Mouse (Mus musculus) lung, embryonic 16.5 days (tissue): Measurements from ENCODE around the gene Cldn6. TPM values are rescaled to one million over a fixed set of nuclear protein-coding genes. Genes with fewer than 3 reads are reported as not detected.

Experiments
- ATAC-seq: fragments of 200-750 bp; cut with Nextera tagmentation; 2 replicates; pipeline ENCODE4 v1.8.0; 2017; ENCODE audit warnings: low read depth, mild to moderate bottlenecking, moderate library complexity
- H3K27ac ChIP-seq: fragments of 300-500 bp; sonication (generic); 2 replicates; pipeline ENCODE4 v1.5.1; 2014; ENCODE audit warnings: mild to moderate bottlenecking, control low read depth, low read length
- H3K27me3 ChIP-seq: fragments of 300-500 bp; sonication (generic); 2 replicates; pipeline ENCODE4 v1.6.1; 2014; ENCODE audit warnings: low read depth, low read length, mixed read lengths; ENCODE audit not compliant: control insufficient read depth, insufficient read depth
- H3K36me3 ChIP-seq: fragments of 300-500 bp; sonication (generic); 2 replicates; pipeline ENCODE4 v1.6.1; 2014; ENCODE audit warnings: low read length; ENCODE audit not compliant: control insufficient read depth, insufficient read depth
- H3K4me1 ChIP-seq: fragments of 300-500 bp; sonication (generic); replicated peaks from 2 replicates; pipeline ENCODE4 v1.6.1; 2014; ENCODE audit warnings: low read length, mixed read lengths; ENCODE audit not compliant: control insufficient read depth, insufficient read depth
- H3K4me2 ChIP-seq: fragments of 300-500 bp; sonication (generic); 2 replicates; pipeline ENCODE4 v1.6.1; 2014; ENCODE audit warnings: low read depth, low read length, control low read depth
- H3K4me3 ChIP-seq: fragments of 300-500 bp; sonication (generic); 2 replicates; pipeline ENCODE4 v1.5.1; 2014; ENCODE audit warnings: mild to moderate bottlenecking, low read length, control low read depth
- H3K9ac ChIP-seq: fragments of 300-500 bp; sonication (generic); 2 replicates; pipeline ENCODE4 v1.6.1; 2014; ENCODE audit warnings: low read length, control low read depth
- H3K9me3 ChIP-seq: fragments of 300-500 bp; sonication (generic); 2 replicates; pipeline ENCODE4 v1.6.1; 2016; ENCODE audit warnings: low read length; ENCODE audit not compliant: control insufficient read depth
- WGBS: fragments of 180-500 bp; shearing (Covaris S2); extraction: QIAGEN DNeasy Blood & Tissue Kit; methylation state at CpG from one replicate; pipeline ENCODE4 v1.1.7; 2014; 5-methylcytosine and 5-hydroxymethylcytosine counted together
- polyA plus RNA-seq: library from polyadenylated mRNA; unstranded; fragments of >200 nt; fragmentation: Nextera tagmentation; extraction: Ambion mirVana; gene quantifications from 2 replicates; pipeline ENCODE4 v1.2.1, GENCODE M21; 2015

Gene Cldn6
- polyA plus RNA-seq, 1 experiment from 2014 or later: 206 TPM

DNA sequence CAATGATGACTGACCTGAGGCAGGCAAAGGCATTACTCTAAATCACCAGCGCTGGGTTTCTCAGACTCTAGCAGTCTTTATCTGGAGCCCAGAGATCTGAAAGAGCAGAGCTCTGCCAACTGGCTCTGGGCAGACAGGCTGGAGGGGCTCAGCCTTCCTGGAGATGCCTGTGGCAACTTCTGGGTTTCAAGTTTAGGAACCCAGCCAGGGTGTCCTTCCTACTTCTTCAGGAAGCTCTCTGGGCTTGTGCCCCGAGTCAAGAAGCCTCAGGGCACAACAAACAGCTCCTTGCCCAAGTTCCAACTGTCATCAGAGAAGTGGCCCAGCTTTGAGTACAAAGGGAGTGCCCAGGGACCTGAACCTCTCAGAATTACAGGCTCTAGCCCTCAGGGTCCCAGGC lies 24.6 kb upstream of the Cldn6 start:
- Histone ChIP-seq H3K36me3 (no peaks in the 10 kb centered on the region), H3K9me3 (no peaks in the 10 kb centered on the region), H3K27me3 (no peaks in the 10 kb centered on the region), H3K4me3 (no peak overlapping the region), H3K4me1 (no peaks in the 10 kb centered on the region), H3K4me2 (no peak overlapping the region), H3K9ac (no peak overlapping the region), H3K27ac (no peak overlapping the region)
- 45% methylated on average over 2 of the region's 2 CpGs for WGBS
- ATAC-seq: no peak

DNA sequence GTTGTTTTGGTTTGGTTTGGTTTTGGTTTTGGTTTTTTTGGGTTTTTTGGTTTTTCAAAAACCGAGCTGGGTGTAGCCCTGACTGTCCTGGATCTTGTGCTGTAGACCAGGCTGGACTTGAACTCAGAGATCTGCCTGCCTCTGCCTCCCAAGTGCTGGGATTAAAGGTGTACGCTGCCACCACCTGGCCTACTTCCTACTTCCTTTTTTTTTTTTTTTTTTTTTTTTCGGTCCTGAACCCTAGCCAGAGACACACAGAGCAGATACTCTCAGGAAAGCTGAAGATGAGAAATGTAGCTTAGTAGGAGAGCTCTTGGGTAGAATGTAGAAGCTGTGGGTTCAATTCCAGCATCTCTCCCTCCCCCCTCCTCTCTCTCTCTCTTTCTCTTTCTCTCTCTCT lies 20.6 kb upstream of the Cldn6 start:
- peaks cover 11% of the 10 kb centered on the region for H3K27me3 ChIP-seq
- no peak for ATAC-seq
- H3K4me2 ChIP-seq: no peak overlapping the region
- H3K27ac ChIP-seq: no peak overlapping the region
- no peak overlapping the region for H3K4me3 ChIP-seq
- no peaks in the 10 kb centered on the region for H3K4me1 ChIP-seq
- 76% methylated on average over 3 of the region's 3 CpGs for WGBS
- H3K36me3 ChIP-seq: no peaks in the 10 kb centered on the region
- no peak overlapping the region for H3K9ac ChIP-seq
- H3K9me3 ChIP-seq: no peaks in the 10 kb centered on the region

DNA sequence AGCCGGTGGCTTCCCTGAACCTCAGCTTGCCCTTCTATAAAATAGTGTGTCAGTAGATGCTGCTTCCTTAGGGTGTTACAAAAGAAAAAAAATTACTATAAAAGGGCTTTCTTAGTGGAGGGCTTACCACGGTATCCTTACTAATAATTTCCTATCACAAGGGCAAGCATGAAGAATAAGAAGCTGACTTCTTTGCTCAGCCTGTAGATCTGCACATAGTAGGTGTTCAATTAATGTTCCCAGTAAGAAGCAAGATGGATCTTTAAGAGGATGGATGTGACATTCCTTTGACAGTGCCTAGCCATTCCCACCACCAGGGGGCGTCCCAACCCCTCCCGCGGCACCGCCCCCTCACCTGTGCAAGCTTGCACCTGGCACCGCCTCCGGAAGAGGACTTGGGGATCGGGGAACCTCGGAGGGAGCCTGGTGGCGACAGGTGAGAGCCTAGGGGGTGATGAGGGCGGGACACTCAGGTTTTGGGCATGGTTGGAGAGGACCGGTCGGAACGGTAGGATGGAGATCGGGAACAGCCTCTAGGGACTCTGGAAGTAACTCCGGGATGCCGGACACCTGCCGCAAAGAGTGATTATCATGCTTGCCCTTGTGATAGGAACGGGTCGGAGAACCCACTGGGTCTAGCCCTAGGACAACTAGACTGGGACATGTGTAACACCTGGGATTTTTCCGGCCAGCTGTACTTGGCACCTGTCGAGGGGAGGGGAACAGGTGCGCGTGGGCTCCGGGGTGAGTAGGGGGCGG lies 18.8 kb upstream of the Cldn6 start, which contains the start of gene Bicdl2:
Gene Bicdl2, plus strand, starts transcription at position 390 of the 759 bp plus-strand sequence.
- H3K4me2 ChIP-seq: peak within 1 kb of the TSS; percentile 59
- no peaks in the 10 kb centered on the region for H3K9me3 ChIP-seq
- H3K4me1 ChIP-seq: peaks cover 2% of the 10 kb centered on the region; the same call in 1 of the 2 replicates
- H3K4me3 ChIP-seq: peak within 1 kb of the TSS; percentile 47
- H3K36me3 ChIP-seq: no peaks in the 10 kb centered on the region
- H3K27ac ChIP-seq: peak within 1 kb of the TSS; percentile 26; the same call in 1 of the 2 replicates
- peak; percentile 66 for ATAC-seq
- H3K27me3 ChIP-seq: peaks cover 11% of the 10 kb centered on the region
- 5% methylated on average over 27 of the region's 27 CpGs for WGBS
- peak within 1 kb of the TSS; percentile 51 for H3K9ac ChIP-seq

DNA sequence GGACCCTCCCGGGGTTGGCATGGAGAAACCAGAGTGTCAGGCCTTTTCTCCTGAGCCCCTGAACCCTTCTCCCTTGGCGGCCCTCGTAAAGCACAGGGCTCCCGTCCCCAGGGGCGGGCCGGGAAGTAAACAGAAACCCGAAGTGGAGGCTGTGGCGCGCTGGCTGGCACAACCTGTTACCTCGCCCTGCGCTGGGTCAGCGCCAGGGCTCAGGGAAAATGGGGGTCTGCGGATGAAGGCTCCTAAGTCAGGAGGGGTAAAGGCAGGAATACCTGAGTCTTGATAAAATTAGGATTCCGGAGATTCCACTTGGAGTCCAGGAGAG lies 18.2 kb upstream of the Cldn6 start:
- Histone ChIP-seq H3K27ac (0 out of 2 replicates have a peak overlapping the region, but pooled peaks have one; percentile 26), H3K9me3 (no peaks in the 10 kb centered on the region), H3K27me3 (peaks cover 11% of the 10 kb centered on the region), H3K36me3 (no peaks in the 10 kb centered on the region), H3K4me3 (peak overlapping the region; percentile 47), H3K4me1 (peaks cover 2% of the 10 kb centered on the region; the same call in 1 of the 2 replicates), H3K9ac (peak overlapping the region; percentile 51), H3K4me2 (peak overlapping the region; percentile 59)
- 1% methylated on average over 14 of the region's 14 CpGs for WGBS
- ATAC-seq: peak; percentile 58

DNA sequence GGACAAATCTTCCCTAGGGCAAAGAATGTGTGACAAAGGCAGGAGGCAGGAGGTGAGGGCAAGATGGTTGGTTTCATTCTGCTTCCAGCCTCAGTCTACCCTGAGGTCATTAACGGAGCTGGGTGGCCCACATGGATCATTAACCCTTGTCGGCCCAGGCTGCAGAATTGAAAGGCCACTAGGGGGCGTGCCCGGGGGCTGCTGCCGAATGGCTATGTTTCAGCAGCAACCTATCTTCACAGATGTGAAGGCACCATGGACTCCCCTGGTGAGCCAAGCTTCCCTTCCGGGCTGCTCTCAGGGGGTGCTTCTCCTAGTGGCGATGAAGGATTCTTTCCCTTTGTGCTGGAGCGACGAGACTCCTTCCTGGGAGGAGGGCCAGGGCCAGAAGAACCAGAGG lies 17.5 kb upstream of the Cldn6 start:
- 2% methylated on average over 9 of the region's 9 CpGs for WGBS
- Histone ChIP-seq H3K4me2 (no peak overlapping the region), H3K27me3 (peaks cover 11% of the 10 kb centered on the region), H3K4me1 (peaks cover 2% of the 10 kb centered on the region; the same call in 1 of the 2 replicates), H3K9ac (no peak overlapping the region), H3K36me3 (peaks cover 2% of the 10 kb centered on the region; the same call in 1 of the 2 replicates), H3K4me3 (no peak overlapping the region), H3K27ac (no peak overlapping the region), H3K9me3 (no peaks in the 10 kb centered on the region)
- ATAC-seq: no peak

DNA sequence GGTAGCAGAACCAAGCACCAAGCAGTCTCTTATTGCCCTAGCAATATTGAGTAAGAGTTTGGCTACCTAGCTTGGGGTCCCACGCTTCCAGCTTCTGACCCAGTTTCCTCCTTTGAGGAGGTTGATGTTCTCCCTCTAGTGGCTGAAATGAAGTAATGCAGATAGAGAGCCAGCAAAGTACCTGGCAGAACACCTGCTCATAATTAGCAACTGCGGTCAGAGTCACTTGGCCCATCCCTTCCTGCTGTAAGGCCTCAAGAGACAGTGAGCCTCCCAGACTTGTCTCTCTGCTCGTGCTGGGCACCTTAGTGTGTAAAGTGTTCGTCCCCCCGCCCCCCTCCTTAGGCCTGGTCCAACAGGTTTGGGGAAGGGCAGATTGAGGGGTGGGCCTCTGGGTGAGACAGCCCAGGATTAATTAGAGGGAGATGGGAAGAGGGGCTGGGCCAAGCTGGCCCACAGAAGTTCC lies 14.5 kb upstream of the Cldn6 start:
- Histone ChIP-seq H3K9ac (no peak overlapping the region), H3K27me3 (peaks cover 11% of the 10 kb centered on the region)
- WGBS: 9% methylated on average over 5 of the region's 5 CpGs

DNA sequence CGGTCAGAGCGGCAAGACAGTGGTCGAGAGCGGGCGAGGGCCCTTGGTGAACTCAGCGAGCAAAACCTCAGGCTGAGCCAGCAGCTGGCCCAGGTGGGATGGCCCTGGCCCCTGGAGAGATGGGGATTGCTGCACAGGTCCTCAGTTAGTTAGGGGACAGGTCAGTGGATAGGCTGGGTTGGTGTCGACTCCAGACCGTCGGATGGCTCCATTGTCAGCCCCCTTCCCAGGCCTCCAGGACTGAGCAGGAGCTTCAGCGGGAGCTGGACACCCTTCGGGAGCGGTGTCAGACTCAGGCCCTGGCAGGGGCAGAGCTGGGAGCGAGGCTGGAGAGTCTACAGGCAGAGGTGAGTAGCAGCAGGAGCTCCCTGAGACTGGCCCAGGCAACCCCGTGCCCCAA lies 13.5 kb upstream of the Cldn6 start:
- Histone ChIP-seq H3K27me3 (peaks cover 8% of the 10 kb centered on the region), H3K4me3 (no peak overlapping the region), H3K4me2 (no peak overlapping the region), H3K4me1 (peaks cover 2% of the 10 kb centered on the region; the same call in 1 of the 2 replicates), H3K27ac (no peak overlapping the region), H3K36me3 (peaks cover 21% of the 10 kb centered on the region), H3K9ac (no peak overlapping the region), H3K9me3 (no peaks in the 10 kb centered on the region)
- 69% methylated on average over 14 of the region's 14 CpGs for WGBS
- ATAC-seq: no peak

More for the DNA sequence above, 14.5 kb upstream of the Cldn6 start:
- H3K9me3 ChIP-seq: no peaks in the 10 kb centered on the region
- H3K36me3 ChIP-seq: peaks cover 17% of the 10 kb centered on the region
- no peak overlapping the region for H3K4me3 ChIP-seq
- no peak overlapping the region for H3K4me2 ChIP-seq
- peaks cover 2% of the 10 kb centered on the region; the same call in 1 of the 2 replicates for H3K4me1 ChIP-seq
- peak; percentile 26; the same call in 1 of the 2 replicates for ATAC-seq
- H3K27ac ChIP-seq: no peak overlapping the region

DNA sequence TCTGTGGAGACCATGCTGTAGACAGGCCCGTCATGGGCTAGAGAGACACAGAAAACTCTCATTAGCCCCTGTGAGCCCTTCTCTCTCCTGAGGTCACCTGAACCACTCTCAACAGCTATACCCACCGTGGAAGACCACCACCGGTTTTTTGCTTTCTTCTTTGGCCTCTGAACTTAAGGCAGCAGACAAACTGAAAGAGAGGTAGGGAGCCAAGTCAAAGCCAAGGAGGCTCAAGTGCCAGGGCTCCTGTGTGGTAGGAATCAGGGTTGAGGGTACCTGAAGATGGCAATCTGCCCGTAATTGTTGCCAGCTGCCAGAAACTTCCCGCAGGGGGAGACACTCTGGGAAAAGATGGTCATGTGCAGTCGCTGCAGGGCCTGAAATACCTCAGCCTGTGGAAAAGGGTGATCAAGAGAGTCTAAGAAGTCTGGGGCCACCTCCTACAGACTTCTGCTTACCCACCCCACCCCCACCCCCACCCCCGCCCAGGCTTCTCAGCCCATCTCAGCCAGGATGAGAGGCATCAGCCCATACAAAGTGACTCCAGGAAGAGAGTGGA lies 8.5 kb upstream of the Cldn6 start:
- Histone ChIP-seq H3K9ac (no peak overlapping the region), H3K36me3 (peaks cover 21% of the 10 kb centered on the region), H3K27ac (no peak overlapping the region), H3K27me3 (no peaks in the 10 kb centered on the region), H3K4me2 (no peak overlapping the region), H3K4me3 (no peak overlapping the region), H3K4me1 (peaks cover 22% of the 10 kb centered on the region), H3K9me3 (no peaks in the 10 kb centered on the region)
- WGBS: 84% methylated on average over 7 of the region's 7 CpGs
- no peak for ATAC-seq

DNA sequence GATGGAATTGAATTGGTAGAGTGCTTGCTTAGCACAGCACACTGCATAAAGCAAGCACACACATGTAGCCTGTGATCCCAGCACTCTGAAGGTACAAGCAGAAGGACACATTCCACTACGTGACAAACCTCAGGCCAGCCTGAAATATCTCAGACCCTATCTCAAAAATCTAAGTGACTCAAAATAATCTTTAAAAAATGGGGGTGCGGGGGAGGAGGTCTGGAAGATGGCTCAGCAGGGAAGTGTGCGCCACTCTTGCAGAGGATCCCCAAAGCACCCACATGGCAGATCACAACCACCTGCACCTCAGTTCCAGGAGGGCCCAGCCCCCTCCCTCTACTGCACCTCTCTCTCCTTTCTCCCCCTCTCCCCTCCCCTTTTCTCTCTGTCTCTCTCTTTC lies 7.5 kb upstream of the Cldn6 start:
- H3K9me3 ChIP-seq: no peaks in the 10 kb centered on the region
- H3K4me3 ChIP-seq: no peak overlapping the region
- peaks cover 19% of the 10 kb centered on the region for H3K36me3 ChIP-seq
- H3K9ac ChIP-seq: no peak overlapping the region
- WGBS: 89% methylated on average over 3 of the region's 3 CpGs
- ATAC-seq: no peak
- peaks cover 31% of the 10 kb centered on the region for H3K4me1 ChIP-seq
- no peaks in the 10 kb centered on the region for H3K27me3 ChIP-seq
- no peak overlapping the region for H3K4me2 ChIP-seq
- no peak overlapping the region for H3K27ac ChIP-seq
